27 mouse cellular contexts compared by ENCODE assay signal in genomic region chr19:55276770-55277169, GRCm38 (mm10). TPM values are rescaled to one million over a fixed set of nuclear protein-coding genes. Genes with fewer than 3 reads are reported as not detected.
A peak's percentile ranks its signal among the peaks of the same experiment; 100 is the strongest.
DNase-seq lines count a peak whose midpoint lies in the region; ATAC-seq and TF ChIP-seq lines count a peak whose summit lies in the region.
"Had no signal": no experiment of that assay in that cellular context is flagged by ENCODE, and none has a peak within 500 bp of the region (broad histone marks: within the 10 kb centered on the region; RNA-seq: fewer than 3 reads in every experiment).

No protein-coding gene starts in this region.

- H3K9me3 ChIP-seq in liver, embryonic 11.5 days (ENCODE audit: control insufficient read depth, low read length): no peaks in the 10 kb centered on the region
- H3K9me3 ChIP-seq in liver, embryonic 16.5 days (replicated peaks; ENCODE audit: control insufficient read depth, low read length): no peaks in the 10 kb centered on the region
- H3K9me3 ChIP-seq in intestine, postnatal 0 days (ENCODE audit: control insufficient read depth): no peaks in the 10 kb centered on the region
- H3K9me3 ChIP-seq: embryonic facial prominence, embryonic 13.5 days; embryonic facial prominence, embryonic 15.5 days; forebrain, embryonic 10.5 days; forebrain, embryonic 12.5 days; G1E had no signal

- WGBS in liver, adult 2 months: 41% methylated on average over 3 of the region's 3 CpGs
- WGBS in liver, embryonic 11.5 days: 78% methylated on average over 3 of the region's 3 CpGs
- whole genome bisulfite sequencing in liver, embryonic 16.5 days (ENCODE audit: insufficient replicate concordance): 59% methylated on average over 3 of the region's 3 CpGs
- 92% methylated on average over 3 of the region's 3 CpGs for WGBS in intestine, postnatal 0 days

- 0 out of 2 replicates have a peak overlapping the region, but pooled peaks have one; percentile 43 for H3K9ac ChIP-seq in liver, adult 2 months (ENCODE audit: low read depth, low read length)
- no peak overlapping the region for H3K9ac ChIP-seq in liver, embryonic 11.5 days (ENCODE audit: low read depth, low read length)
- no peak overlapping the region for H3K9ac ChIP-seq in liver, embryonic 16.5 days (ENCODE audit: low read depth, low read length)
- no peak overlapping the region for H3K9ac ChIP-seq in intestine, postnatal 0 days (ENCODE audit: low read depth, low read length)
- H3K9ac ChIP-seq: embryonic facial prominence, embryonic 13.5 days; embryonic facial prominence, embryonic 15.5 days; forebrain, embryonic 12.5 days had no signal

- peak; percentile 69 for DNase-seq in liver, adult 2 months (ENCODE audit: extremely low read depth, low read depth, low spot score)
- no peak for DNase-seq in liver, embryonic 11.5 days (ENCODE audit: low spot score)
- no peak for DNase-seq in liver
- DNase-seq: adrenal gland, adult 2 months; adrenal gland, postnatal 10 days; adrenal gland, postnatal 25 days; B cell, adult 2 months; cerebellum, adult 11 months; cerebellum, adult 18-20 months; cerebellum, adult 8-10 months; cerebellum, adult 9-11 months; cerebellum, postnatal 14 days; cerebellum, postnatal 36 days; embryo, embryonic 11 days had no signal

- 0 out of 2 replicates have a peak, but pooled peaks cover 3% of the 10 kb centered on the region for H3K79me2 ChIP-seq in liver, adult 2 months (ENCODE audit: control insufficient read depth, insufficient read depth, low read length)

- no peak for TF ChIP-seq CTCF in liver, adult 2 months (IDR thresholded peaks at IDR 0.05; ENCODE audit: low read depth, low read length)
- no peak for TF ChIP-seq CTCF in intestine, postnatal 0 days (IDR thresholded peaks at IDR 0.05; ENCODE audit: low read depth)

- peaks cover 11% of the 10 kb centered on the region for H3K4me1 ChIP-seq in liver, adult 2 months (ENCODE audit: control insufficient read depth, insufficient read depth, low read length)
- peaks cover 30% of the 10 kb centered on the region for H3K4me1 ChIP-seq in liver, embryonic 11.5 days (replicated peaks; ENCODE audit: control insufficient read depth, insufficient read depth, low read length)
- peaks cover 32% of the 10 kb centered on the region for H3K4me1 ChIP-seq in liver, embryonic 16.5 days (ENCODE audit: control insufficient read depth, low read depth, low read length)
- no peaks in the 10 kb centered on the region for H3K4me1 ChIP-seq in intestine, postnatal 0 days (replicated peaks; ENCODE audit: control insufficient read depth, insufficient read depth, low read length)
- H3K4me1 ChIP-seq: embryonic facial prominence, embryonic 13.5 days; embryonic facial prominence, embryonic 15.5 days; forebrain, embryonic 12.5 days had no signal

- peak overlapping the region; percentile 67 for H3K27ac ChIP-seq in liver, adult 2 months (replicated peaks; ENCODE audit: insufficient read depth, low read depth, low read length)
- H3K27ac ChIP-seq in liver, embryonic 11.5 days (ENCODE audit: low read depth, low read length): no peak overlapping the region
- H3K27ac ChIP-seq in liver, embryonic 16.5 days (ENCODE audit: low read length): no peak overlapping the region
- H3K27ac ChIP-seq in intestine, postnatal 0 days (ENCODE audit: low read depth, low read length): no peak overlapping the region
- H3K27ac ChIP-seq: embryonic facial prominence, embryonic 13.5 days; embryonic facial prominence, embryonic 15.5 days; forebrain, embryonic 10.5 days; forebrain, embryonic 12.5 days had no signal

- no peak overlapping the region for H3K4me3 ChIP-seq in liver, adult 2 months (ENCODE audit: insufficient read depth, low read depth, low read length)
- no peak overlapping the region for H3K4me3 ChIP-seq in liver, embryonic 11.5 days (ENCODE audit: low read depth, low read length)
- no peak overlapping the region for H3K4me3 ChIP-seq in liver, embryonic 16.5 days (ENCODE audit: low read depth, low read length)
- H3K4me3 ChIP-seq in intestine, postnatal 0 days (ENCODE audit: low read depth, low read length): no peak overlapping the region
- H3K4me3 ChIP-seq: embryonic facial prominence, embryonic 13.5 days; embryonic facial prominence, embryonic 15.5 days; erythroblast, embryonic 14.5 days; forebrain, embryonic 10.5 days; forebrain, embryonic 12.5 days had no signal

- no peak overlapping the region for H3K4me2 ChIP-seq in liver, embryonic 11.5 days
- H3K4me2 ChIP-seq in liver, embryonic 16.5 days (ENCODE audit: low read depth, low read length): no peak overlapping the region
- no peak overlapping the region for H3K4me2 ChIP-seq in intestine, postnatal 0 days (replicated peaks; ENCODE audit: low read depth)
- H3K4me2 ChIP-seq: embryonic facial prominence, embryonic 13.5 days; embryonic facial prominence, embryonic 15.5 days; forebrain, embryonic 12.5 days had no signal

- H3K36me3 ChIP-seq in liver, adult 2 months (ENCODE audit: control insufficient read depth, insufficient read depth, low read length): peaks cover 65% of the 10 kb centered on the region
- peaks cover 2% of the 10 kb centered on the region; the same call in 1 of the 2 replicates for H3K36me3 ChIP-seq in liver, embryonic 11.5 days (ENCODE audit: control insufficient read depth, insufficient read depth, low read length)
- peaks cover 31% of the 10 kb centered on the region for H3K36me3 ChIP-seq in liver, embryonic 16.5 days (ENCODE audit: control insufficient read depth, insufficient read depth)
- peaks cover 75% of the 10 kb centered on the region for H3K36me3 ChIP-seq in intestine, postnatal 0 days (ENCODE audit: control insufficient read depth, insufficient read depth)

- no peaks in the 10 kb centered on the region for H3K27me3 ChIP-seq in liver, adult 2 months (ENCODE audit: control insufficient read depth, insufficient read depth, low read length)
- H3K27me3 ChIP-seq in liver, embryonic 11.5 days (replicated peaks; ENCODE audit: control insufficient read depth, insufficient read depth, low read length): no peaks in the 10 kb centered on the region
- no peaks in the 10 kb centered on the region for H3K27me3 ChIP-seq in liver, embryonic 16.5 days (ENCODE audit: control insufficient read depth, insufficient read depth, low read depth, low read length)
- H3K27me3 ChIP-seq in intestine, postnatal 0 days (replicated peaks; ENCODE audit: control insufficient read depth, insufficient read depth, low read length): no peaks in the 10 kb centered on the region
- H3K27me3 ChIP-seq: CH12.LX; embryonic facial prominence, embryonic 13.5 days; embryonic facial prominence, embryonic 15.5 days; forebrain, embryonic 12.5 days had no signal

- no peak for TF ChIP-seq POLR2A in liver, adult 2 months (IDR thresholded peaks at IDR 0.05; ENCODE audit: extremely low read depth, insufficient read depth, low read length)

- no peak for ATAC-seq in liver, embryonic 11.5 days (replicated peaks; ENCODE audit: low FRiP score)
- peak; percentile 55 for ATAC-seq in liver, embryonic 16.5 days (ENCODE audit: low read depth)
- no peak for ATAC-seq in intestine, postnatal 0 days
- ATAC-seq: CD4-positive, CD25-positive, alpha-beta regulatory T cell, adult 4 months; forebrain, embryonic 14.5 days; forebrain, embryonic 16.5 days had no signal

RNA-seq across cellular contexts. Expression of gene Acsl5, which starts 25.0 kb away (rescaled TPM):
- 1,037 and 1,190 TPM in 2 replicates for total RNA-seq in liver, adult 2 months (2014; rRNA removed)
- 206 and 249 TPM in 2 replicates for polyA plus RNA-seq in liver, adult 2 months (2012; rRNA removed)
- polyA plus RNA-seq in liver, embryonic 11.5 days (2014; fragmentation: Nextera tagmentation; extraction: Ambion mirVana): 125 and 130 TPM in 2 replicates
- 203 and 205 TPM in 2 replicates for polyA plus RNA-seq in liver, embryonic 16.5 days (2015; fragmentation: Nextera tagmentation; extraction: Ambion mirVana)
- polyA plus RNA-seq in intestine, postnatal 0 days (2015; fragmentation: Nextera tagmentation; extraction: Ambion mirVana): 1,862 and 1,917 TPM in 2 replicates

RNA-seq across cellular contexts. Expression of gene Gucy2g, which starts 35.7 kb away (rescaled TPM):
- not detected in 2 replicates for total RNA-seq in liver, adult 2 months (2014; rRNA removed)
- polyA plus RNA-seq in liver, adult 2 months (2012; rRNA removed): 0.04 TPM in 2 replicates
- 0.04 TPM in 1 of 2 replicates, not detected in the other for polyA plus RNA-seq in liver, embryonic 11.5 days (2014; fragmentation: Nextera tagmentation; extraction: Ambion mirVana)
- 0.02 and 0.05 TPM in 2 replicates for polyA plus RNA-seq in liver, embryonic 16.5 days (2015; fragmentation: Nextera tagmentation; extraction: Ambion mirVana)
- polyA plus RNA-seq in intestine, postnatal 0 days (2015; fragmentation: Nextera tagmentation; extraction: Ambion mirVana): 0.12 and 0.17 TPM in 2 replicates
- total RNA-seq: adrenal gland, adult 2 months; adrenal gland, postnatal 10 days; adrenal gland, postnatal 25 days; CH12.LX had no signal
- polyA plus RNA-seq: embryonic facial prominence, embryonic 11.5 days; erythroblast, embryonic 14.5 days; forebrain, embryonic 10.5 days; forebrain, embryonic 12.5 days; forebrain, embryonic 16.5 days; G1E had no signal

RNA-seq across cellular contexts. Expression of gene Zdhhc6, which starts 39.1 kb away (rescaled TPM):
- 60.1 and 64.0 TPM in 2 replicates for total RNA-seq in liver, adult 2 months (2014; rRNA removed)
- 18.1 and 19.5 TPM in 2 replicates for polyA plus RNA-seq in liver, adult 2 months (2012; rRNA removed)
- 120 and 124 TPM in 2 replicates for polyA plus RNA-seq in liver, embryonic 11.5 days (2014; fragmentation: Nextera tagmentation; extraction: Ambion mirVana)
- 46.9 and 48.5 TPM in 2 replicates for polyA plus RNA-seq in liver, embryonic 16.5 days (2015; fragmentation: Nextera tagmentation; extraction: Ambion mirVana)
- polyA plus RNA-seq in intestine, postnatal 0 days (2015; fragmentation: Nextera tagmentation; extraction: Ambion mirVana): 39.8 and 44.7 TPM in 2 replicates

RNA-seq across cellular contexts. Expression of gene Vti1a, which starts 39.3 kb away (rescaled TPM):
- total RNA-seq in liver, adult 2 months (2014; rRNA removed): 12.7 and 14.8 TPM in 2 replicates
- polyA plus RNA-seq in liver, adult 2 months (2012; rRNA removed): 5.2 and 6.1 TPM in 2 replicates
- 26.4 and 30.1 TPM in 2 replicates for polyA plus RNA-seq in liver, embryonic 11.5 days (2014; fragmentation: Nextera tagmentation; extraction: Ambion mirVana)
- polyA plus RNA-seq in liver, embryonic 16.5 days (2015; fragmentation: Nextera tagmentation; extraction: Ambion mirVana): 12.3 and 12.8 TPM in 2 replicates
- 21.3 and 23.2 TPM in 2 replicates for polyA plus RNA-seq in intestine, postnatal 0 days (2015; fragmentation: Nextera tagmentation; extraction: Ambion mirVana)
